Mouse (Mus musculus) hindlimb bud, embryonic 11.5 days (tissue): ENCODE results near the gene Cwc22.

ENCODE experiments used
- DNase-seq: peaks from one replicate; pipeline ENCODE4 v3.0.0-alpha.2; 2012; ENCODE audit warnings: low read depth, low spot score; ENCODE audit errors: extremely low spot score

The Cwc22 gene

GRCm38 (mm10) chr2:77879736-77880135 is 66.4 kb downstream of the Cwc22 start:
- DNase-seq, result no peak

- DNase-seq, result no peak
Measured at GRCm38 (mm10) chr2:77877156-77877855, 68.9 kb downstream of the Cwc22 start.

GRCm38 (mm10) chr2:77876331-77876730 is 69.8 kb downstream of the Cwc22 start:
- DNase-seq, result no peak

GRCm38 (mm10) chr2:77875516-77875915 is 70.7 kb downstream of the Cwc22 start:
- no peak for DNase-seq

- DNase-seq, result no peak
Measured at GRCm38 (mm10) chr2:77874678-77875077, 71.5 kb downstream of the Cwc22 start.

- DNase-seq, result no peak
Measured at GRCm38 (mm10) chr2:77873806-77874205, 72.4 kb downstream of the Cwc22 start.

- DNase-seq, result no peak
Measured at GRCm38 (mm10) chr2:77872676-77873075, 73.5 kb downstream of the Cwc22 start.

- no peak for DNase-seq
Measured at GRCm38 (mm10) chr2:77871146-77871545, 75.0 kb downstream of the Cwc22 start.

- DNase-seq, result no peak
Measured at GRCm38 (mm10) chr2:77869729-77870280, 76.4 kb downstream of the Cwc22 start.

GRCm38 (mm10) chr2:77863934-77864333 is 82.2 kb downstream of the Cwc22 start:
- DNase-seq, result no peak

GRCm38 (mm10) chr2:77863522-77863921 is 82.7 kb downstream of the Cwc22 start:
- DNase-seq, result no peak

- no peak for DNase-seq
Measured at GRCm38 (mm10) chr2:77841464-77841863, 104.7 kb downstream of the Cwc22 start.

- DNase-seq, result no peak
Measured at GRCm38 (mm10) chr2:77839587-77839986, 106.6 kb downstream of the Cwc22 start.

- no peak for DNase-seq
Measured at GRCm38 (mm10) chr2:77838688-77839087, 107.5 kb downstream of the Cwc22 start.

GRCm38 (mm10) chr2:77835781-77836180 is 110.4 kb downstream of the Cwc22 start:
- no peak for DNase-seq
